Mouse (Mus musculus) macrophage (primary cell): ENCODE measurements around the gene Samd4b. TPM values are rescaled to one million over a fixed set of nuclear protein-coding genes. Genes with fewer than 3 reads are reported as not detected.

Source experiments
- H3K27ac ChIP-seq: fragments of 350-480 bp; formaldehyde crosslinking; 2 replicates; pipeline ENCODE4 v1.9.0; 2021
- H3K36me3 ChIP-seq: fragments of 350-480 bp; formaldehyde crosslinking; 2 replicates; pipeline ENCODE4 v1.9.0; 2021; ENCODE audit errors: inconsistent target
- H3K4me3 ChIP-seq: fragments of 350-480 bp; formaldehyde crosslinking; 2 replicates; pipeline ENCODE4 v1.9.0; 2021; ENCODE audit errors: inconsistent target
- H3K79me2 ChIP-seq: fragments of 350-480 bp; formaldehyde crosslinking; 2 replicates; pipeline ENCODE4 v1.9.0; 2021; ENCODE audit errors: inconsistent target
- WGBS: methylation state at CpG from one replicate; pipeline ENCODE4 v1.1.7; 2026; ENCODE audit warnings: inconsistent platforms; ENCODE audit not compliant: missing documents; 5-methylcytosine and 5-hydroxymethylcytosine counted together
- polyA plus RNA-seq: library from polyadenylated mRNA; stranded (reverse); fragments of 250-400 nt; gene quantifications from 3 replicates; pipeline ENCODE4 v1.2.4, GENCODE M21; 2018; ENCODE audit warnings: inconsistent platforms

Samd4b gene
- polyA plus RNA-seq, 1 experiment from 2014 or later = 25.5 TPM

GRCm38 (mm10) chr7:28362441-28363060 is 235.4 kb downstream of the Samd4b start:
- Histone ChIP-seq H3K27ac (no peak overlapping the region), H3K4me3 (no peak overlapping the region), H3K79me2 (no peaks in the 10 kb centered on the region), H3K36me3 (0 out of 2 replicates have a peak, but pooled peaks cover 4% of the 10 kb centered on the region)
- WGBS = 91% methylated on average over 14 of the region's 16 CpGs

- Histone ChIP-seq H3K4me3 (no peak overlapping the region), H3K36me3 (0 out of 2 replicates have a peak, but pooled peaks cover 4% of the 10 kb centered on the region), H3K27ac (no peak overlapping the region), H3K79me2 (no peaks in the 10 kb centered on the region)
- WGBS = 94% methylated on average over 18 of the region's 20 CpGs
Observed at GRCm38 (mm10) chr7:28361647-28362341, 236.2 kb downstream of the Samd4b start.

GRCm38 (mm10) chr7:28360291-28360690 is 237.7 kb downstream of the Samd4b start:
- WGBS = 94% methylated on average over 6 of the region's 6 CpGs
- H3K79me2 ChIP-seq = no peaks in the 10 kb centered on the region

GRCm38 (mm10) chr7:28359854-28360253 is 238.1 kb downstream of the Samd4b start:
- Histone ChIP-seq H3K79me2 (no peaks in the 10 kb centered on the region), H3K27ac (no peak overlapping the region), H3K36me3 (0 out of 2 replicates have a peak, but pooled peaks cover 4% of the 10 kb centered on the region), H3K4me3 (no peak overlapping the region)
- WGBS = 92% methylated on average over 10 of the region's 10 CpGs

More at GRCm38 (mm10) chr7:28360291-28360690, 237.7 kb downstream of the Samd4b start:
- no peak overlapping the region for H3K27ac ChIP-seq
- H3K36me3 ChIP-seq = 0 out of 2 replicates have a peak, but pooled peaks cover 4% of the 10 kb centered on the region
- no peak overlapping the region for H3K4me3 ChIP-seq

- no peaks in the 10 kb centered on the region for H3K79me2 ChIP-seq
- 85% methylated on average over 7 of the region's 7 CpGs for WGBS
- H3K36me3 ChIP-seq = peaks cover 16% of the 10 kb centered on the region; the same call in 1 of the 2 replicates
- no peak overlapping the region for H3K4me3 ChIP-seq
- H3K27ac ChIP-seq = no peak overlapping the region
Observed at GRCm38 (mm10) chr7:28358431-28358830, 239.5 kb downstream of the Samd4b start.

GRCm38 (mm10) chr7:28357984-28358383 is 240.0 kb downstream of the Samd4b start:
- Histone ChIP-seq H3K27ac (no peak overlapping the region), H3K79me2 (no peaks in the 10 kb centered on the region), H3K4me3 (no peak overlapping the region), H3K36me3 (peaks cover 20% of the 10 kb centered on the region; the same call in 1 of the 2 replicates)
- 48% methylated on average over 5 of the region's 5 CpGs for WGBS

- Histone ChIP-seq H3K4me3 (no peak overlapping the region), H3K79me2 (peaks cover 4% of the 10 kb centered on the region), H3K27ac (no peak overlapping the region), H3K36me3 (peaks cover 23% of the 10 kb centered on the region; the same call in 1 of the 2 replicates)
- WGBS = 70% methylated on average over 5 of the region's 5 CpGs
Observed at GRCm38 (mm10) chr7:28356981-28357380, 241.0 kb downstream of the Samd4b start.

GRCm38 (mm10) chr7:28355221-28355620 is 242.7 kb downstream of the Samd4b start:
- peaks cover 22% of the 10 kb centered on the region; the same call in 1 of the 2 replicates for H3K36me3 ChIP-seq
- no peak overlapping the region for H3K4me3 ChIP-seq
- no peak overlapping the region for H3K27ac ChIP-seq
- 69% methylated on average over 2 of the region's 3 CpGs for WGBS
- H3K79me2 ChIP-seq = peaks cover 18% of the 10 kb centered on the region

GRCm38 (mm10) chr7:28354596-28354995 is 243.3 kb downstream of the Samd4b start:
- Histone ChIP-seq H3K79me2 (peaks cover 18% of the 10 kb centered on the region), H3K4me3 (no peak overlapping the region), H3K27ac (no peak overlapping the region), H3K36me3 (peaks cover 22% of the 10 kb centered on the region; the same call in 1 of the 2 replicates)
- WGBS = 91% methylated on average over 2 of the region's 3 CpGs

GRCm38 (mm10) chr7:28354113-28354581 is 243.8 kb downstream of the Samd4b start:
- no peak overlapping the region for H3K27ac ChIP-seq
- WGBS = 97% methylated on average over 3 of the region's 3 CpGs
- H3K79me2 ChIP-seq = peaks cover 18% of the 10 kb centered on the region
- peaks cover 22% of the 10 kb centered on the region; the same call in 1 of the 2 replicates for H3K36me3 ChIP-seq
- H3K4me3 ChIP-seq = no peak overlapping the region

- peaks cover 18% of the 10 kb centered on the region for H3K79me2 ChIP-seq
- 100% methylated on average over 2 of the region's 2 CpGs for WGBS
- peaks cover 22% of the 10 kb centered on the region; the same call in 1 of the 2 replicates for H3K36me3 ChIP-seq
- H3K4me3 ChIP-seq = no peak overlapping the region
- no peak overlapping the region for H3K27ac ChIP-seq
Observed at GRCm38 (mm10) chr7:28353267-28353666, 244.7 kb downstream of the Samd4b start.

GRCm38 (mm10) chr7:28351676-28352191 is 246.2 kb downstream of the Samd4b start:
- WGBS = 6% methylated on average over 4 of the region's 4 CpGs
- peak overlapping the region; percentile 59; the same call in 1 of the 2 replicates for H3K27ac ChIP-seq
- peaks cover 22% of the 10 kb centered on the region; the same call in 1 of the 2 replicates for H3K36me3 ChIP-seq

GRCm38 (mm10) chr7:28350155-28350883 is 247.6 kb downstream of the Samd4b start, which contains the start of gene Rps16:
Gene Rps16, plus strand, starts transcription at chr7:28350652.
- 2% methylated on average over 50 of the region's 50 CpGs for WGBS
- H3K4me3 ChIP-seq = peak within 1 kb of the TSS; percentile 98
- H3K27ac ChIP-seq = peak within 1 kb of the TSS; percentile 86
- H3K36me3 ChIP-seq = peaks cover 22% of the 10 kb centered on the region; the same call in 1 of the 2 replicates
- H3K79me2 ChIP-seq = peaks cover 18% of the 10 kb centered on the region

More at GRCm38 (mm10) chr7:28351676-28352191, 246.2 kb downstream of the Samd4b start:
- Histone ChIP-seq H3K79me2 (peaks cover 18% of the 10 kb centered on the region), H3K4me3 (peak overlapping the region; percentile 98)
